Mouse (Mus musculus): ENCODE data around the gene Mpnd.

- TF ChIP-seq POLR2A (IDR thresholded peaks at IDR 0.05; ENCODE audit: extremely low read depth, insufficient read depth, low read length): peak; percentile 69; the same call in 1 of the 2 replicates
- TF ChIP-seq CTCF (IDR thresholded peaks at IDR 0.05; ENCODE audit: extremely low read depth, insufficient read depth, low read length): no peak
Observed at GRCm38 (mm10) chr17:55958918-55959728, 46.4 kb upstream of the Mpnd start, which contains the start of gene Yju2.
